Mouse (Mus musculus) 3134 (cell line): ENCODE results near the gene Scfd2.

Experiments used
- DNase-seq: peaks from one replicate; pipeline ENCODE4 v3.0.0-alpha.2; 2011; ENCODE audit warnings: low spot score; ENCODE audit not compliant: insufficient read length; ENCODE audit errors: extremely low read depth

Scfd2 gene

GRCm38 (mm10) chr5:74456759-74457158 lies 74.8 kb downstream of the Scfd2 start:
- DNase-seq: no peak

GRCm38 (mm10) chr5:74455510-74456269 lies 75.9 kb downstream of the Scfd2 start:
- DNase-seq: no peak

- no peak for DNase-seq
These were observed 76.5 kb downstream of the Scfd2 start for GRCm38 (mm10) chr5:74455094-74455493.

- no peak for DNase-seq
These were observed 80.6 kb downstream of the Scfd2 start for GRCm38 (mm10) chr5:74450977-74451376.

- DNase-seq: no peak
These were observed 83.8 kb downstream of the Scfd2 start for GRCm38 (mm10) chr5:74447517-74448334.

- no peak for DNase-seq
These were observed 85.7 kb downstream of the Scfd2 start for GRCm38 (mm10) chr5:74445861-74446260.

GRCm38 (mm10) chr5:74438353-74438752 lies 93.2 kb downstream of the Scfd2 start:
- DNase-seq: no peak

- no peak for DNase-seq
These were observed 97.9 kb downstream of the Scfd2 start for GRCm38 (mm10) chr5:74433580-74434147.

- DNase-seq: no peak
These were observed 98.5 kb downstream of the Scfd2 start for GRCm38 (mm10) chr5:74432879-74433539.

- DNase-seq: no peak
These were observed 110.9 kb downstream of the Scfd2 start for GRCm38 (mm10) chr5:74420615-74421132.

- DNase-seq: no peak
These were observed 119.0 kb downstream of the Scfd2 start for GRCm38 (mm10) chr5:74412557-74412956.

- no peak for DNase-seq
These were observed 126.7 kb downstream of the Scfd2 start for GRCm38 (mm10) chr5:74404887-74405286.

- DNase-seq: no peak
These were observed 127.5 kb downstream of the Scfd2 start for GRCm38 (mm10) chr5:74404083-74404482.

GRCm38 (mm10) chr5:74402626-74403025 lies 128.9 kb downstream of the Scfd2 start:
- no peak for DNase-seq

- no peak for DNase-seq
These were observed 139.8 kb downstream of the Scfd2 start for GRCm38 (mm10) chr5:74391806-74392205.

GRCm38 (mm10) chr5:74391346-74391745 lies 140.2 kb downstream of the Scfd2 start:
- DNase-seq: no peak

GRCm38 (mm10) chr5:74388849-74389248 lies 142.7 kb downstream of the Scfd2 start:
- DNase-seq: no peak

GRCm38 (mm10) chr5:74388101-74388500 lies 143.5 kb downstream of the Scfd2 start:
- DNase-seq: no peak

GRCm38 (mm10) chr5:74387143-74387886 lies 144.2 kb downstream of the Scfd2 start:
- no peak for DNase-seq

GRCm38 (mm10) chr5:74380045-74380444 lies 151.5 kb downstream of the Scfd2 start:
- no peak for DNase-seq
